Mouse (Mus musculus) heart, postnatal 0 days (tissue): ENCODE measurements at regions not wholly inside any gene's neighbourhood (a gene's known extent, or its start where the extent isn't known, plus 50 kb on each side); places are given as distances from the start of the nearest gene placed in this dataset.
A peak's percentile ranks its signal among the peaks of the same experiment; 100 is the strongest.

ENCODE experiments used
- CTCF ChIP-seq: IDR thresholded peaks from 2 replicates; pipeline ENCODE4 v1.5.1; 2016; ENCODE audit warnings: antibody characterized with exemption, control low read depth, low read depth
- EP300 ChIP-seq: IDR thresholded peaks from 2 replicates; pipeline ENCODE4 v1.6.1; 2016; ENCODE audit warnings: antibody characterized with exemption, low read depth

DNA sequence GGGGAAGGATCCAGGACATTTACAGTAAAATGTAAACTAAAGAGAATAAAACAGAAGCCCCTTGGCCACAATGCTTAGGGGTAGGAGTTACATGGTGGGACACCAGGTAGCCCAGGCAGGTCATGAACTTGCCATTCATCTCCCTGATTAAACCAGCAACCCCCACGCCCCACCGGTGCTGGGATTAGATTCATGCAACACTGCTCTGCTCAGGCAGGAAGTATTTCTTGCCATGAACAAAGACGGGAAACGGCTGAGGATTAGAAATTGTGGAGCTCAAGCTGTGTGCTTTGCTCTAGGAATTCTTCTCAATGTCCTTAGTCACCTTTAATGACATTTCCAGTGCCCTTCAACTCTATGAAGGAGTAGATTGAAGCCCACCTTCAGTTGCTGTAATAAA, 93.2 kb upstream of the Ubl3 start:
- no peak for TF ChIP-seq CTCF
- 0 out of 2 replicates have a peak, but pooled peaks have one; percentile 53 for TF ChIP-seq EP300
